In the genomic region with DNA sequence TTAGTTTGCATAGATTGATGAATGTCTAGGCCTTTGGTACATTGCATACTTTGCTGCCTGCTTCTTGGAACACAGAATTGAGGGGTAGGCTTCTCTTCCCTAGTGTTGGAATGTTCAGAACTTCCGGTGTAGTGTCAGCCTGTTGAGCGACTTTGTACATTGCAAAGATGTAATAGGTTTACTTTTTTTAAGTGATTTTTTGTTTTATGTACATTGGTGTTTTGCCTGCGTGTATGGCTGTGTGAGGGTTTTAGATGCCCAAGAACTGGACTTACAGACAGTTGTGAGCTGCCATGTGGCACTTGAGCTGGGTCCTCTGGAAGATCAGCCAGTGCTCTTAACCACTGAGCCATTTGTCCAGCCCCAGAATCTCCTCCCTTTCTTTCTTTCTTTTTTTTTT, we compare ENCODE assay signal across 8 mouse cellular contexts. TPM values are rescaled to one million over a fixed set of nuclear protein-coding genes. Genes with fewer than 3 reads are reported as not detected.
DNase-seq lines count a peak whose midpoint lies in the region; ATAC-seq and TF ChIP-seq lines count a peak whose summit lies in the region.

No protein-coding gene starts in this region.

- peaks cover 8% of the 10 kb centered on the region; the same call in 1 of the 2 replicates for H3K4me1 ChIP-seq in lung, embryonic 14.5 days (ENCODE audit: insufficient read depth)
- H3K4me1 ChIP-seq in embryonic facial prominence, embryonic 14.5 days (ENCODE audit: control insufficient read depth, insufficient read depth, low read length) = peaks cover 12% of the 10 kb centered on the region
- peaks cover 33% of the 10 kb centered on the region for H3K4me1 ChIP-seq in limb, embryonic 13.5 days
- H3K4me1 ChIP-seq in stomach, embryonic 14.5 days (ENCODE audit: control insufficient read depth, insufficient read depth, low read length) = peaks cover 16% of the 10 kb centered on the region; the same call in 1 of the 2 replicates

- H3K9me3 ChIP-seq in lung, embryonic 14.5 days (ENCODE audit: low read depth, low read length) = no peaks in the 10 kb centered on the region
- no peaks in the 10 kb centered on the region for H3K9me3 ChIP-seq in embryonic facial prominence, embryonic 14.5 days (ENCODE audit: control insufficient read depth, low read length)
- no peaks in the 10 kb centered on the region for H3K9me3 ChIP-seq in limb, embryonic 13.5 days
- no peaks in the 10 kb centered on the region for H3K9me3 ChIP-seq in stomach, embryonic 14.5 days (ENCODE audit: control insufficient read depth, low read depth, low read length)

- H3K4me3 ChIP-seq in lung, embryonic 14.5 days (ENCODE audit: low read depth, low read length) = peak overlapping the region; percentile 91
- H3K4me3 ChIP-seq in embryonic facial prominence, embryonic 14.5 days (ENCODE audit: low read depth, low read length) = peak overlapping the region; percentile 87
- H3K4me3 ChIP-seq in limb, embryonic 13.5 days = peak overlapping the region; percentile 92
- peak overlapping the region; percentile 87 for H3K4me3 ChIP-seq in stomach, embryonic 14.5 days (ENCODE audit: low read depth, low read length)

- peak overlapping the region; percentile 100 for H3K9ac ChIP-seq in lung, embryonic 14.5 days
- peak overlapping the region; percentile 100 for H3K9ac ChIP-seq in embryonic facial prominence, embryonic 14.5 days (ENCODE audit: low read depth, low read length)
- peak overlapping the region; percentile 100 for H3K9ac ChIP-seq in limb, embryonic 13.5 days
- peak overlapping the region; percentile 100; the same call in 1 of the 2 replicates for H3K9ac ChIP-seq in stomach, embryonic 14.5 days (replicated peaks; ENCODE audit: low read depth, low read length)

- no peak for TF ChIP-seq CTCF in lung, embryonic 14.5 days (IDR thresholded peaks at IDR 0.05; ENCODE audit: low read depth)

- DNase-seq in lung, embryonic 14.5 days = peak; percentile 53
- DNase-seq in lung, adult 18-20 months = no peak
- DNase-seq in embryonic facial prominence, embryonic 14.5 days (ENCODE audit: low spot score) = no peak
- no peak for DNase-seq in frontal cortex, adult 2 months (ENCODE audit: extremely low spot score in 1 of 2, low spot score in 1 of 2)
- no peak for DNase-seq in urinary bladder, adult 18-20 months (ENCODE audit: low spot score in 2 of 2)
- no peak for DNase-seq in embryo, embryonic 9.5 days (ENCODE audit: extremely low spot score)

- 17% methylated on average over 3 of the region's 3 CpGs for WGBS in lung, embryonic 14.5 days
- 43% methylated on average over 3 of the region's 3 CpGs for WGBS in embryonic facial prominence, embryonic 14.5 days
- 43% methylated on average over 3 of the region's 3 CpGs for WGBS in limb, embryonic 13.5 days
- 31% methylated on average over 3 of the region's 3 CpGs for WGBS in stomach, embryonic 14.5 days

- peak overlapping the region; percentile 100 for H3K27ac ChIP-seq in lung, embryonic 14.5 days (ENCODE audit: low read depth)
- peak overlapping the region; percentile 100 for H3K27ac ChIP-seq in embryonic facial prominence, embryonic 14.5 days (replicated peaks; ENCODE audit: low read depth, low read length)
- peak overlapping the region; percentile 100; the same call in 1 of the 2 replicates for H3K27ac ChIP-seq in limb, embryonic 13.5 days
- H3K27ac ChIP-seq in stomach, embryonic 14.5 days (ENCODE audit: low read length) = peak overlapping the region; percentile 100

- H3K27me3 ChIP-seq in lung, embryonic 14.5 days (ENCODE audit: insufficient read depth, low read length) = no peaks in the 10 kb centered on the region
- H3K27me3 ChIP-seq in embryonic facial prominence, embryonic 14.5 days (replicated peaks; ENCODE audit: control insufficient read depth, insufficient read depth, low read length) = no peaks in the 10 kb centered on the region
- H3K27me3 ChIP-seq in limb, embryonic 13.5 days = no peaks in the 10 kb centered on the region
- H3K27me3 ChIP-seq in stomach, embryonic 14.5 days (ENCODE audit: control insufficient read depth, insufficient read depth, low read length) = no peaks in the 10 kb centered on the region

- H3K4me2 ChIP-seq in lung, embryonic 14.5 days = peak overlapping the region; percentile 77
- peak overlapping the region; percentile 85 for H3K4me2 ChIP-seq in embryonic facial prominence, embryonic 14.5 days (ENCODE audit: low read depth, low read length)
- H3K4me2 ChIP-seq in limb, embryonic 13.5 days (replicated peaks) = peak overlapping the region; percentile 88
- peak overlapping the region; percentile 80 for H3K4me2 ChIP-seq in stomach, embryonic 14.5 days (replicated peaks; ENCODE audit: low read depth, low read length)

- ATAC-seq in lung, embryonic 14.5 days (ENCODE audit: insufficient read depth) = no peak
- ATAC-seq in embryonic facial prominence, embryonic 14.5 days (ENCODE audit: low read depth) = no peak
- no peak for ATAC-seq in limb, embryonic 13.5 days (ENCODE audit: low FRiP score, low read depth)
- no peak for ATAC-seq in stomach, embryonic 14.5 days (ENCODE audit: insufficient number of reproducible peaks, insufficient read depth, low FRiP score, low read depth)

- peaks cover 22% of the 10 kb centered on the region for H3K36me3 ChIP-seq in lung, embryonic 14.5 days (ENCODE audit: insufficient read depth)
- peaks cover 25% of the 10 kb centered on the region for H3K36me3 ChIP-seq in embryonic facial prominence, embryonic 14.5 days (ENCODE audit: control insufficient read depth, insufficient read depth, low read length)
- peaks cover 27% of the 10 kb centered on the region for H3K36me3 ChIP-seq in limb, embryonic 13.5 days
- peaks cover 23% of the 10 kb centered on the region for H3K36me3 ChIP-seq in stomach, embryonic 14.5 days (ENCODE audit: control insufficient read depth, insufficient read depth, low read length)

RNA-seq across cellular contexts. Expression of gene Ino80d, which starts 1.1 kb away (rescaled TPM):
- polyA plus RNA-seq in lung, embryonic 14.5 days (2014; fragmentation: Nextera tagmentation; extraction: Ambion mirVana) = 15.1 and 15.4 TPM in 2 replicates
- polyA plus RNA-seq in embryonic facial prominence, embryonic 14.5 days (2014; fragmentation: Nextera tagmentation; extraction: Ambion mirVana) = 9.9 and 10.6 TPM in 2 replicates
- polyA plus RNA-seq in limb, embryonic 13.5 days (2015; fragmentation: Nextera tagmentation; extraction: Ambion mirVana) = 9.7 and 10.3 TPM in 2 replicates
- polyA plus RNA-seq in stomach, embryonic 14.5 days (2014; fragmentation: Nextera tagmentation; extraction: Ambion mirVana) = 19.3 and 20.0 TPM in 2 replicates
- polyA plus RNA-seq in frontal cortex, adult 2 months (2012; rRNA removed) = 9.0 and 9.7 TPM in 2 replicates
